Mouse (Mus musculus) lung, adult 2 months (tissue): ENCODE data around the gene Vps37d. TPM values are rescaled to one million over a fixed set of nuclear protein-coding genes. Genes with fewer than 3 reads are reported as not detected.
A peak's percentile ranks its signal among the peaks of the same experiment; 100 is the strongest.

Experiments
- DNase-seq: peaks from one replicate; pipeline ENCODE4 v3.0.0; 2022
- H3K4me1 ChIP-seq: fragments of 200-500 bp; 2 replicates; pipeline ENCODE4 v1.6.1; 2011; ENCODE audit warnings: low read length; ENCODE audit not compliant: control insufficient read depth, insufficient read depth
- H3K4me3 ChIP-seq: fragments of 200-500 bp; replicated peaks from 2 replicates; pipeline ENCODE3; 2011; ENCODE audit warnings: low read depth, mild to moderate bottlenecking, control low read depth, low read length; ENCODE audit errors: extremely low read depth
- CTCF ChIP-seq: fragments of 200-500 bp; IDR thresholded peaks from 2 replicates; pipeline ENCODE4 v1.5.1; 2011; ENCODE audit warnings: mild to moderate bottlenecking, low read length, control low read depth; ENCODE audit not compliant: insufficient read depth
- POLR2A ChIP-seq: fragments of 200-500 bp; IDR thresholded peaks from 2 replicates; pipeline ENCODE4 v1.6.1; 2011; ENCODE audit warnings: low read depth, mild to moderate bottlenecking, control low read depth, low read length, borderline replicate concordance; ENCODE audit errors: extremely low read depth
- WGBS: fragments of 180-500 bp; shearing (Covaris S2); methylation state at CpG from one replicate; pipeline ENCODE4 v1.1.7; 2018; 5-methylcytosine and 5-hydroxymethylcytosine counted together
- polyA plus RNA-seq: library from polyadenylated mRNA; depleted of rRNA; stranded (reverse); fragments of >200 nt; gene quantifications from 2 replicates; pipeline ENCODE4 v1.2.3, GENCODE M21; 2012

The Vps37d gene
- polyA plus RNA-seq, 1 experiment, result 3.0 TPM

DNA sequence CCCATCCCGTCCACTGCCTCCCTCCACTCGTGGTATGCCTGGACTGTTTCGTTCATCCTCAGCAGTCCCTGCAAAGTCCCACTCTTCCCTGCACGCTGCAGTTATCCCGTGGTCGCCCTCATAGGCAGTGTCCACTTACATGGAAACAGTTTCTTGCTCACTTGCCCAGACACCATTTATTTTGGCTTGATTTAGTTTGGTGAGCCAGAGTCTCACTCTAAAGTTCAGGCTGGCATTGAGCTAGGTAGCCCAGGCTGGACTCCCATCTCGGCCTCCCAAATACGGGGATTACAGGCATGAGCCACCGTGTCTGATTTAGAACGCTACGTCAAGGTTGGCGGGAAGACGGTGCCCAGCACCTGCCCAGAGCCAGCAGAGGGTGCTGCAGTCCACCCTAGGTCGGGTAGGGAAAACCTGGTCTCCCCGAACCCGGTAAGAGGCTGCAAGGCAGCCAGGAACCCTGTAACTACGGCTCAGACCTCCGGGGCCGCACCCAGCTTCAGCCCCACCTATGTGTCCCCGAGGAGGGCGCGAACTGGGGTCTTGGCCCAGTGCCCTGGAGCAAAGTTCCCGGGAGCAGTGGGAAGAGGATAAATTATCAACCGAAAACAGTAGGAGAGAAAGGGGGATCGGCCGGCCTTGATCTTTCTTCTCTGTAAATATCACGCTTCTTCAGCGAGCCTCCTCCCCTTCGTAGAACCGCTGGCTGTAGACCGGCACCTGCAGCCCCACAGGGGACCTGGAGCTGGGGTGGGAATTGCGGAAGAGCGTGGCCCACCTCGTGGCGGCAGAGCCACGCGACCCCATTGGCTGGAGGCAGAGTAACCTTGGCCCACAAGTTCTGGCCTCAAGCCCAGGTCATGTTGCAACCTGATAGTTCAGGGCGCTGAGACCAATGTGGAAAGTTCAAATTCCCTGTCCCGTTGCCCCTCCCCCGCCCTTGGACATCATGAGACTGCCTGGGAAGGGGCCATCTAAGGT lies 29.7 kb upstream of the Vps37d start:
- WGBS, result 9% methylated on average over 40 of the region's 40 CpGs
- Histone ChIP-seq H3K4me3 (peak overlapping the region; percentile 14), H3K4me1 (peaks cover 3% of the 10 kb centered on the region)
- no peak for TF ChIP-seq POLR2A
- peak; percentile 41; the same call in 1 of the 2 replicates for TF ChIP-seq CTCF
- DNase-seq, result peak; percentile 54

DNA sequence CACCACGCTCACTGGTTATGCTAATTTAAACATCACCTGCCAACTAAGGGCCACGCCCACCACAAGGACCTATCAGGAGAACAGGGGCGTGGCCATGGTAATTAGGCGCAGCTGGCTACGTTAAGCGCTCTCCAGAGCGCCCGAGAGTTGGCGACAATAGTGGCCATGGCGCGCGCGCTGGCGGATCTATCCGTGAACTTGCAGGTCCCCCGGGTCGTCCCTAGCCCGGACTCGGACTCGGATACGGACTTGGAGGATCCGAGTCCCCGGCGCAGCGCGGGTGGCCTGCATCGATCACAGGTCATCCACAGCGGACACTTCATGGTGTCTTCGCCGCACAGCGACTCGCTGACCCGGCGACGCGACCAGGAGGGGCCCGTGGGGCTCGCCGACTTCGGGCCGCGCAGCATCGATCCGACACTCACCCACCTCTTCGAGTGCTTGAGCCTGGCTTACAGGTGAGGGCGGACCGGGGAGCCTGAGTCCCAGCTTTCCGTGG lies 28.7 kb upstream of the Vps37d start:
- H3K4me3 ChIP-seq, result peak overlapping the region; percentile 63
- H3K4me1 ChIP-seq, result peaks cover 3% of the 10 kb centered on the region
- DNase-seq, result peak; percentile 76
- TF ChIP-seq CTCF (no peak), POLR2A (peak; percentile 62; the same call in 1 of the 2 replicates)
- WGBS, result 1% methylated on average over 48 of the region's 48 CpGs

DNA sequence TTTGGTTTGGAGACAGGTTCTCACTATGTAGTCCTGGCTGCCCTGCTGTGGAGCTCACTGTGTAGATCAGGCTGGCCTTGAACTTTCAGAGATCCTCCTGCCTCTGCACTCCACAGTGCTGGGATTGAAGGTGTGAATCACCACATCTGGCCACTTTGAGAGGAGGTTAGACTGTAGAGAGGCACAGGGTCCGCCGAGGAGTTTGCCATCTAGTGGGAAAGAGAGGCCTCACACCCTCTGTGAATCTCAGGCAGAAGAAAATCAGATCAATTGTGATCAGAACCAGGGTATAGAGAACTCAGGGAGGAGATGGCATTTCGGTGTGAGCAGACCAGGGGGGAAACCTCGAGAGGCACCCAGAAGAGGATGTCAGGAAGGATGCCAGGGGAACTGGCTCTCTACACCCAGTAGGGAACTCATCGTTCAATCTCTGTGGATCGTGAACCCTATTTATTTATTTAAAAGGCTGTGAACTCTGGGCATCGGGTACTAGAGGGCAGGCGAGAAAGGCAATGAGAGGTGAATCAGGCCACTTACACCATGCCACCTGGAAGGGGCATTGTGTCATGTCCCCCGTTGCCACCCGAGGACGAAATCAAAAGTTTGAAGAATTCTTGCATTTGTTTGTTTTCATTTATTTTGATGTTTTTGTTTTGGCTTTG lies 26.1 kb upstream of the Vps37d start:
- WGBS, result 50% methylated on average over 11 of the region's 11 CpGs
- Histone ChIP-seq H3K4me3 (no peak overlapping the region), H3K4me1 (peaks cover 3% of the 10 kb centered on the region)
- DNase-seq, result no peak
- no peak for TF ChIP-seq POLR2A
- TF ChIP-seq CTCF, result peak; percentile 48; the same call in 1 of the 2 replicates

DNA sequence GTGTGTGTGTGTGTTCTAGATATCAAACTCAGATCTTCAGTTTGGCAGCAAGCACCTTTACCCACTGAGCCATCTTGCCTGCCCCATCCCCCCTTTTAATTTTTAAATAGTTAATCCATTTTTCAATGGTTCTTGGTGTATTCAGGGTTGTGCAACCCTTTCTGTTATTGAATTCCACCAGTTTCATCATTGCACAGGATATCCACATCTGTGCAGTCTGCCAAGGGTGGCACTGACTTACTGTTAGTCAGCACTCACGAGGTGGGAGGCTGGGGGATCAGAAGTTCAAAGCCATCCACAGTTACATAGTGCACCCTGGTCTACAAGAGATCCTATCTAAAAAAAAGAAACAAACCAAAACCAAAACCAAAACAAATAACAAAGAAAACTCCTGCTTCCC lies 22.9 kb upstream of the Vps37d start:
- 34% methylated on average over 1 of the region's 1 CpGs for WGBS
- no peak for DNase-seq
- TF ChIP-seq CTCF (no peak), POLR2A (no peak)

DNA sequence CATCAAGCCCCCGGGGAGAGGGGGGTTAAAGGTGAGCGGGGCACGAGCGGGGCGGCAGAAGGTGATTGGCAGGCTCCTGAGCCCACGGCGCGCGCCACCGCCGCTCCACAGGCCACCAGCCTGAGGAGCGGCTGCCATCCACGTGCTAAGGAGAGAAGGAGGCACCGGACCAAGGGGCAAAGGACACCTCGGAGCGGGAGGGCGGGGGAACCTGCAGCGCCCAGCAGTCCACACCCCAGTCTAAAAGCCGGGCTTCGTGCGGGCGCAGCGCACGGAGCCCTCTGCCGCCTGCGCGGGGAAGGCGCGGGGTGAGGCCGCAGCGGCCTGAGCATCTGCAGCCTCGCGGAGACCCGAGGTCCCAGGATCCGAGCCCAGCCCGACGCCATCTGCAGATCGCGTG lies 11.6 kb upstream of the Vps37d start, which contains the start of gene Mlxipl:
Mlxipl (plus strand) TSS at position 238 of the 400 bp plus-strand sequence.
- no peak for TF ChIP-seq POLR2A
- no peak for TF ChIP-seq CTCF
- no peak within 1 kb of the TSS for H3K4me3 ChIP-seq
- WGBS, result 3% methylated on average over 39 of the region's 39 CpGs
- no peaks in the 10 kb centered on the region for H3K4me1 ChIP-seq
- no peak for DNase-seq

More for the DNA sequence above, 22.9 kb upstream of the Vps37d start:
- H3K4me3 ChIP-seq, result no peak overlapping the region
- H3K4me1 ChIP-seq, result no peaks in the 10 kb centered on the region

DNA sequence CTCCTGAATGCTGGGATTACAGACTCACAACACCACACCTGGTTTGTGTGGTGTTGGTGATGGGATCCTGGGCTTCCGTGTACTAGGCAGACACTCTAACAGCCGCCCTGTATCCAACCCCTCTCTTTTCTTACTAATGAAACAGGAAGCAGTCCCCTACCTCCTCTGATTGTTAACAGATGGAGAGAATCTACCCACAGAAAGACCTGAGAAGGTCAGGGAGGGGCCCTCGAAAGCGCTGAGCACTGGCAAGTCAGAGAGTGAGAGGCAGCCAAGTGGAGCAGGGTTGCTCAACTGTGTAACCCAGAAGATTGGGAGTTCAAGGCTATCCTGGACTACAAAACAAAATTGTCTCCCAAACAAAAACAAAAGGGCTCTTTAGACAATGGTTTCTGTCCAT lies 8.8 kb upstream of the Vps37d start:
- no peak overlapping the region for H3K4me3 ChIP-seq
- no peaks in the 10 kb centered on the region for H3K4me1 ChIP-seq
- TF ChIP-seq POLR2A (no peak), CTCF (no peak)
- DNase-seq, result no peak
- 56% methylated on average over 4 of the region's 4 CpGs for WGBS

DNA sequence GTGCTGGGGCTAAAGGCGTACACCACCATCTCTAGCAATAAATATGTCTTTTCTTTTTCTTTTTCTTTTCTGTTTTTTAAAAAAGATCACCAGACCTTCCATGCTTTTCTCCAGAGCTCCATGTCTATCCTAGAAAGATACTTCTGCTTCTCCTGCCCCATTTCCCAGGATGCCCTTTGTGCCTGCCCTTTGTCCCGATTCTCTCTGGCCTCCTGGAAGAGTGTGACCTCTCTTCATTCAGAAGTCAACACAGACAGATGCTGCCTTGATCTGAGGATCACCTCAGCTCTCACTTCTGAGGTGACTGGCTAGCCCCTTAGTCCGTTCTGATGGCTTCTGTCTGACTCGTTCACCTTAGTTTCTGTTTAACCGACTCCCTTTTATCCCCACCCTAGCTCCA lies 2.5 kb upstream of the Vps37d start:
- 79% methylated on average over 5 of the region's 5 CpGs for WGBS
- Histone ChIP-seq H3K4me3 (no peak overlapping the region), H3K4me1 (no peaks in the 10 kb centered on the region)
- TF ChIP-seq CTCF (no peak), POLR2A (no peak)
- no peak for DNase-seq

DNA sequence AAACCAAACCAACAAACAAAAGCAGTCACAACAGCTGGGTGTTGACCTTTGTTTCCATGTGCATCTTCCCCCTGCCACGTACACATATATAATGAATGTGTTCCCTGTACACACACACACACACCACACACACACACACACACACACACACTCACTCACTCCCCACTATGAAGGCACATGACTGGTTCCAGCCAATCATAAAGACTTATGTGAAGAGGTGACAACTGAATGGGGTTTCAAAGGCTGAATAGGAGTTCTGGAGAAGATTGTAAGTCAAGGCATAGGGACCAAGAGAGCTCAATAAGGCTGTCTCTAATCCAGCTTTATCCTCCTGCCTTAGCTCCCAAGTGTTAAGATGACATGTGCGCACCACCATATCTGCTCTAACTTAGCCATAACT lies 1.5 kb upstream of the Vps37d start:
- H3K4me3 ChIP-seq, result no peak overlapping the region
- TF ChIP-seq POLR2A (no peak), CTCF (no peak)
- H3K4me1 ChIP-seq, result no peaks in the 10 kb centered on the region
- no peak for DNase-seq
- 84% methylated on average over 2 of the region's 2 CpGs for WGBS

DNA sequence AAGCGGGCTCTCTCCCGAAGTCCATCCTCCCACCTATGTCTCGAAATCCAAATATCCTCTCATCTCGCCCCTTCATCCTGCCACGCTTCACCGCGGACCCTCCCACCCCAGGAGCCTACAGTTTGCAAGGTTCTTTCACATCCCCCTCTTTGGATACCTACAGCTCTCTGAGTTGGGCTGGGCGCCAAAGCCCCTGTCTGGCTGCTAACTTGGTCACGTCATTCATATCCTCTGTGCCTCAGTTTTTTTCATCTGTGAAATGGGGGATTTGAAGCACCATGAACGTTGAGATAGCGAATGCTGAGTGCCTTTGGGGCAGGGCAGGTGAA lies 380 bp upstream of the Vps37d start:
- 2% methylated on average over 11 of the region's 11 CpGs for WGBS
- no peak for DNase-seq
- TF ChIP-seq POLR2A, result no peak
- no peak for TF ChIP-seq CTCF
- Histone ChIP-seq H3K4me3 (peak overlapping the region; percentile 59), H3K4me1 (no peaks in the 10 kb centered on the region)

DNA sequence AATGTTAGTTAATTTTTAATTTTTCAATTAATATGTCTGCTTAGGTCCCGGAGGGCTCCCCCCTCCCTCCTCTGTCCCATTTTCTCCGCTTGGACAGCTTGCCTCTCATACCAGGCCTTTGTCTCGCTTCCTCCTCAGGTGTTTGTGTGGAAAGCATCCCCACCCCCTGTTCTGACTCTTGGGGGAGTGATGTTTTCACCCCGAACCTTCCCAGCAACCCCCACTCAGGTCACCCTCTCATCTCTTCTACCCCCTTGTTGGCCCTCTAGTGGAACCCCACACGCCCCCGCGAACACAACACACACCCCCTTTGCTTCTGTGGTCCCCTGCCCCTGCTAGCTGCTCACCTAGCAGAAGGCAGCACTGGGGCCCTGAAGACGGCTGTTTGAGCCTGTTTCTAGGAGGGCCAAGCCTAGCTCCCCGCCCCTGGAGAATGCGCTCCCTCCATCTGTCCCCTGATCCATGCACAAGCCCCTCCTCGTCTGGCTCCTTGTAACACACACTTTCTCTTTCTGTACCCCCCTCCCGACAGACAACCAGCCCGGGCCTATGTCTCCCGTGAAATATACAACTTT lies 1.0 kb downstream of the Vps37d start:
- H3K4me1 ChIP-seq, result no peaks in the 10 kb centered on the region
- TF ChIP-seq POLR2A, result no peak
- TF ChIP-seq CTCF, result no peak
- DNase-seq, result no peak
- H3K4me3 ChIP-seq, result peak overlapping the region; percentile 26
- WGBS, result 30% methylated on average over 14 of the region's 14 CpGs
